Mouse (Mus musculus) stomach, embryonic 14.5 days (tissue): ENCODE data around the gene Tectb. TPM values are rescaled to one million over a fixed set of nuclear protein-coding genes. Genes with fewer than 3 reads are reported as not detected.

Experiments used
- ATAC-seq: fragments of 200-750 bp; cut with Nextera tagmentation; 2 replicates; pipeline ENCODE4 v1.8.0; 2017; ENCODE audit warnings: low read depth, moderate TSS enrichment; ENCODE audit not compliant: insufficient number of reproducible peaks, insufficient read depth, low FRiP score
- H3K27ac ChIP-seq: fragments of 300-500 bp; sonication (generic); 2 replicates; pipeline ENCODE4 v1.5.1; 2014; ENCODE audit warnings: mild to moderate bottlenecking, low read length, moderate library complexity, mixed read lengths
- H3K27me3 ChIP-seq: fragments of 300-500 bp; sonication (generic); 2 replicates; pipeline ENCODE4 v1.6.1; 2014; ENCODE audit warnings: low read length, control low read depth, mixed read lengths; ENCODE audit not compliant: control insufficient read depth, insufficient read depth
- H3K36me3 ChIP-seq: fragments of 300-500 bp; sonication (generic); 2 replicates; pipeline ENCODE4 v1.6.1; 2014; ENCODE audit warnings: mild to moderate bottlenecking, control low read depth, low read length, moderate library complexity, mixed read lengths; ENCODE audit not compliant: control insufficient read depth, insufficient read depth
- H3K4me1 ChIP-seq: fragments of 300-500 bp; sonication (generic); 2 replicates; pipeline ENCODE4 v1.6.1; 2014; ENCODE audit warnings: low read length, control low read depth, mixed read lengths; ENCODE audit not compliant: control insufficient read depth, insufficient read depth
- H3K4me2 ChIP-seq: fragments of 300-500 bp; sonication (generic); replicated peaks from 2 replicates; pipeline ENCODE4 v1.6.1; 2014; ENCODE audit warnings: low read depth, low read length, control low read depth
- H3K4me3 ChIP-seq: fragments of 300-500 bp; sonication (generic); 2 replicates; pipeline ENCODE4 v1.5.1; 2014; ENCODE audit warnings: low read depth, low read length, control low read depth
- H3K9ac ChIP-seq: fragments of 300-500 bp; sonication (generic); replicated peaks from 2 replicates; pipeline ENCODE4 v1.6.1; 2014; ENCODE audit warnings: low read depth, mild to moderate bottlenecking, control low read depth, low read length, moderate library complexity, mixed read lengths
- H3K9me3 ChIP-seq: fragments of 300-500 bp; sonication (generic); 2 replicates; pipeline ENCODE4 v1.6.1; 2016; ENCODE audit warnings: low read depth, low read length, control low read depth; ENCODE audit not compliant: control insufficient read depth
- WGBS: fragments of 180-500 bp; shearing (Covaris S2); extraction: QIAGEN DNeasy Blood & Tissue Kit; methylation state at CpG from one replicate; pipeline ENCODE4 v1.1.7; 2014; 5-methylcytosine and 5-hydroxymethylcytosine counted together
- polyA plus RNA-seq: library from polyadenylated mRNA; unstranded; fragments of >200 nt; fragmentation: Nextera tagmentation; extraction: Ambion mirVana; gene quantifications from 2 replicates; pipeline ENCODE4 v1.2.1, GENCODE M21; 2014

The Tectb gene
- polyA plus RNA-seq, 1 experiment from 2014 or later, result 0.12 TPM

DNA sequence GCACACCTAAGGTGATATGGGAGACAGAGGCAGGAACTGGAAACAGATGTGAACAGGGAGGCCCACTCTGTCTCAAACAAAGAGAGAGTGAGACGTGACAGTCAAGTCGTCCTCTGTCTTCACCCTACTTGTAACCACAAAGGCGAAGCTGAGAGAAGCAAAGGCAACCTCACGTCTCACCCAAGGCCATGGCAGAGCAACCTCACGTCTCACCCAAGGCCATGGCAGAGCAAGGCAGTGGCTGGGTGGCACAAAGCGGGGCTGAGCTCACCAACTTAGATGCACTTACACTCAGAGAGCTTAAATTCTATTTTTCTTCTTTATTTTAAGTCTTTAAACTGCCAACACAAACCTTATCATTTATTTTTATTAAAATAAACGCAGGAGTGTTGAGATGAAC is 23.5 kb upstream of the Tectb start:
- ATAC-seq, result no peak
- Histone ChIP-seq H3K4me3 (no peak overlapping the region), H3K36me3 (no peaks in the 10 kb centered on the region), H3K4me1 (no peaks in the 10 kb centered on the region), H3K9me3 (no peaks in the 10 kb centered on the region), H3K27me3 (no peaks in the 10 kb centered on the region), H3K27ac (no peak overlapping the region), H3K4me2 (no peak overlapping the region), H3K9ac (no peak overlapping the region)
- 82% methylated on average over 7 of the region's 7 CpGs for WGBS

DNA sequence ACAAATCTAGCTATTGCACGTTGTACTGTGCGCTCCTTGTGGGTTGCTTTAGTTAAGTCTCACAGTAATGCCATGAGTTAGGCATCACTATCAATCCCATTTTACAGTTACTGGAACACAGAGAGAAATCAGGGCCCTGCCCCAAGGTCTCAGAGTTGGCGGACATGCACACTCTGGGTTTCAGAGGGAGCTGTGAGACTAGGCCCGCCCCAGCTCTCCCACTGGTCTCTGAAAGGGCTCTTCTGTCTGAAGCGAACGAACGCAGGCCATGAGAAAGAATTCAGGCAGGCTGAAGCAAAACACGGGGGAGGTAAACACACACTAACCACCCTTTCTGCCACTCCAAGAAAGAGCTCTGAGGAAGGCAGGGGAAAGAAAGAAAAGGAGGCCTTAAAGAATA is 21.9 kb upstream of the Tectb start:
- Histone ChIP-seq H3K4me2 (no peak overlapping the region), H3K4me1 (no peaks in the 10 kb centered on the region), H3K9me3 (no peaks in the 10 kb centered on the region), H3K27ac (no peak overlapping the region), H3K4me3 (no peak overlapping the region), H3K36me3 (no peaks in the 10 kb centered on the region), H3K27me3 (no peaks in the 10 kb centered on the region), H3K9ac (no peak overlapping the region)
- WGBS, result 57% methylated on average over 8 of the region's 8 CpGs
- ATAC-seq, result no peak

- ATAC-seq, result no peak
- no peak overlapping the region for H3K27ac ChIP-seq
- 31% methylated on average over 6 of the region's 6 CpGs for WGBS
- H3K9ac ChIP-seq, result no peak overlapping the region
- no peaks in the 10 kb centered on the region for H3K27me3 ChIP-seq
- no peak overlapping the region for H3K4me2 ChIP-seq
- no peaks in the 10 kb centered on the region for H3K9me3 ChIP-seq
- H3K36me3 ChIP-seq, result no peaks in the 10 kb centered on the region
- H3K4me3 ChIP-seq, result no peak overlapping the region
- H3K4me1 ChIP-seq, result no peaks in the 10 kb centered on the region
Measured at GRCm38 (mm10) chr19:55159826-55160225, 20.7 kb upstream of the Tectb start.

DNA sequence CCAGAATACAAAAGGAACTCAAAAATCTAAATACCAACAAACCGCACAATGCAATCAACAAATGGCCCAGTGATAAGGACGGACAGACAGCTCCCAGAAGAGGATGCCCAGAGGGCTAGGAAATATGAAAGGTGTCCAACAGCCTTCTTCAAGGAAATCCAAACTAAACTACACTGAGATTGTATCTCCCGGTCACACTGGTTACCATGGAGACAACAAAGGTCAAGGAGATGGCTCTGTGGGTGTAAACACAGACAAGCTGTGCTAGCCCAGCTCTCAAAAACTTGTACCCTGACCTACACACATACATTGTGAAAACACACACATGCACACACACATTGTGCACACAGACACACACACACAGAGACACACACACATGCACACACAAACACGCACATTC is 18.3 kb upstream of the Tectb start:
- Histone ChIP-seq H3K27ac (no peak overlapping the region), H3K4me3 (no peak overlapping the region), H3K27me3 (no peaks in the 10 kb centered on the region), H3K9ac (no peak overlapping the region), H3K36me3 (no peaks in the 10 kb centered on the region), H3K4me1 (no peaks in the 10 kb centered on the region), H3K4me2 (no peak overlapping the region), H3K9me3 (no peaks in the 10 kb centered on the region)
- ATAC-seq, result no peak
- WGBS, result 65% methylated on average over 4 of the region's 4 CpGs

DNA sequence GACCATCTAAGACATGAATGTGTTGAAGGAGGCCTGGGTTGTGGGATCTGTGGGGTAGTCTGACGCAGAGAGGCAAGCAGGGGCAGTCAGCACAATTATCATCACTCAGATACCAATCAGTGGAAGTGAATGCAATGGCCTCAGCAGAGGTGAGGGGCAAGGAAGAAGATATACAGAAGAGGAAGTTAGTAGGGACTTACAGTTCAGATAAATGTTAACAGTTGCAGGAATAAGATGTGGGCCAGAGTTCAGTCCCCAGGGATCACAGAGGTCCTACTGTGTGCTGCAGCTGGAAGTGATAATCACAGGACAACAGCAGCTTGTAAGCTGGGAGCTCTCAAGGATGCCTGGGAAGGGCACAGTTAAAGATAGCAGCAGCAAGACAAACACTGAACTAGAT is 16.4 kb upstream of the Tectb start:
- no peaks in the 10 kb centered on the region for H3K4me1 ChIP-seq
- no peak overlapping the region for H3K4me3 ChIP-seq
- H3K9ac ChIP-seq, result no peak overlapping the region
- no peak overlapping the region for H3K27ac ChIP-seq
- H3K36me3 ChIP-seq, result no peaks in the 10 kb centered on the region
- no peak for ATAC-seq
- WGBS, result 79% methylated on average over 1 of the region's 1 CpGs
- no peaks in the 10 kb centered on the region for H3K27me3 ChIP-seq
- H3K4me2 ChIP-seq, result no peak overlapping the region
- no peaks in the 10 kb centered on the region for H3K9me3 ChIP-seq

DNA sequence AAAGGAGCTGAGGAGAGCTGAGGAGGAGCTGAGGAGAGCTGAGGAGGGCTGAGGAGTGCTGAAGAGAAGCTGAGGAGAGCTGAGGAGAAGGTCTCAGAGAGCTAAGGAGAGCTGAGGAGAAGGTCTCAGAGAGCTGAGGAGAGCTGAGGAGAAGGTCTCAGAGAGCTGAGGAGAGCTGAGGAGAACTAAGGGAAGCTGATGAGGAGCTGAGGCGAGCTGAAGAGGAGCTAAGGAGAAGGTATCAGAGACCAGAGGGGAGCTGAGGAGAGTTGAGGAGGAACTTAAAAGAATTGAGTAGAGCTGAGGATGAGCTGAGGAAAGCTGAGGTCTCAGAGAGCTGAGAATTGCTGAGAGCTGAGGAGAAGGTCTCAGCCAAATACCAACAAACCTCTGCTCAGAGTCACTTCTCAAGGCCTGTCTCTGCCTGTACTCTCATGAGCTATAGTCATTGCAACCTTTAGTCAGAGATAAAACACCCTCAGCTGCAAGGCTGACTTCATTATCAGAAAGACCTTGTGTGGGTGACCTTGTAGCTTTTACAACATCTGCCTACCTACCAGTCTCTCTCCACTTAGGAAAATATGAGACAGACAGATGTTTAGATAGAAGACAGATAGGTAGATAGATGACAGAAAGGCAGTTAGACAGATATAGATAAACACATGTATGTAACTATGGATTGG is 15.2 kb upstream of the Tectb start:
- WGBS, result 71% methylated on average over 1 of the region's 1 CpGs
- Histone ChIP-seq H3K4me3 (no peak overlapping the region), H3K9ac (no peak overlapping the region), H3K4me2 (no peak overlapping the region), H3K36me3 (no peaks in the 10 kb centered on the region), H3K9me3 (peaks cover 5% of the 10 kb centered on the region; the same call in 1 of the 2 replicates), H3K27me3 (no peaks in the 10 kb centered on the region), H3K4me1 (no peaks in the 10 kb centered on the region), H3K27ac (no peak overlapping the region)
- no peak for ATAC-seq

- no peak overlapping the region for H3K9ac ChIP-seq
- H3K36me3 ChIP-seq, result no peaks in the 10 kb centered on the region
- no peaks in the 10 kb centered on the region for H3K27me3 ChIP-seq
- H3K4me3 ChIP-seq, result no peak overlapping the region
- H3K9me3 ChIP-seq, result peaks cover 5% of the 10 kb centered on the region; the same call in 1 of the 2 replicates
- WGBS, result 85% methylated on average over 4 of the region's 4 CpGs
- no peaks in the 10 kb centered on the region for H3K4me1 ChIP-seq
- no peak overlapping the region for H3K27ac ChIP-seq
- no peak overlapping the region for H3K4me2 ChIP-seq
- no peak for ATAC-seq
Measured at GRCm38 (mm10) chr19:55165954-55166353, 14.6 kb upstream of the Tectb start.

DNA sequence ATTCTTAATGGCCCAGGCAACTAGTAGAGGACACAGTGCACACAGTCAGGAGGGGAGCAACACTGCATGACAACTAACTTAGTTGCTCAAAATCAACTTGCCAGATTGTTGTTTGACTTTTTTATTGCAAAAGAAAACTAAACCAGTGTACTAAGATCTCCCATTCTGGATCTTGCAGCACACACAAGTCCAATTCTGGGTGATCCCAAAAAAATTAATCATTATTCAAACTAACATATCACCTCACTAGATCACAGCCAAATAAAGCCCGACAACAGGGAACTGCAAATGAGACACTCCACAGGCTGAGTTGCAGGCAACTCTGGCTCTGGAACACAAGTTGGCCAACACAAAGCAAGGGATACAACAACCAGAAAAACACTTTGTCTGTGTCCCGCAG is 13.8 kb upstream of the Tectb start:
- no peak for ATAC-seq
- H3K9me3 ChIP-seq, result peaks cover 5% of the 10 kb centered on the region; the same call in 1 of the 2 replicates
- H3K27ac ChIP-seq, result no peak overlapping the region
- H3K4me3 ChIP-seq, result no peak overlapping the region
- H3K27me3 ChIP-seq, result no peaks in the 10 kb centered on the region
- H3K36me3 ChIP-seq, result no peaks in the 10 kb centered on the region
- no peaks in the 10 kb centered on the region for H3K4me1 ChIP-seq
- WGBS, result 87% methylated on average over 2 of the region's 2 CpGs
- no peak overlapping the region for H3K4me2 ChIP-seq
- H3K9ac ChIP-seq, result no peak overlapping the region

GRCm38 (mm10) chr19:55167741-55168140 is 12.8 kb upstream of the Tectb start:
- H3K36me3 ChIP-seq, result no peaks in the 10 kb centered on the region
- H3K9me3 ChIP-seq, result peaks cover 5% of the 10 kb centered on the region; the same call in 1 of the 2 replicates
- no peaks in the 10 kb centered on the region for H3K4me1 ChIP-seq
- no peak for ATAC-seq
- 65% methylated on average over 2 of the region's 2 CpGs for WGBS
- no peak overlapping the region for H3K9ac ChIP-seq
- no peak overlapping the region for H3K27ac ChIP-seq
- H3K27me3 ChIP-seq, result no peaks in the 10 kb centered on the region
- no peak overlapping the region for H3K4me2 ChIP-seq
- no peak overlapping the region for H3K4me3 ChIP-seq
